Mouse (Mus musculus) heart, adult 2 months (tissue): ENCODE measurements around the gene Senp6.

Source experiments
- CTCF ChIP-seq: fragments of 200-600 bp; IDR thresholded peaks from 2 replicates; pipeline ENCODE4 v1.8.1; 2022; ENCODE audit warnings: antibody characterized with exemption, mild to moderate bottlenecking, moderate library complexity
- POLR2A ChIP-seq: fragments of 200-500 bp; IDR thresholded peaks from 2 replicates; pipeline ENCODE4 v1.6.1; 2011; ENCODE audit warnings: mild to moderate bottlenecking, low read depth, low read length, control low read depth; ENCODE audit not compliant: insufficient read depth

GRCm38 (mm10) chr9:80156780-80157179 lies 90.1 kb downstream of the Senp6 start:
- TF ChIP-seq CTCF = no peak
- no peak for TF ChIP-seq POLR2A
